Mouse (Mus musculus) stomach, postnatal 0 days (tissue): ENCODE data around the gene BC005561. TPM values are rescaled to one million over a fixed set of nuclear protein-coding genes. Genes with fewer than 3 reads are reported as not detected.

Source experiments
- ATAC-seq: fragments of 200-750 bp; cut with Nextera tagmentation; 2 replicates; pipeline ENCODE4 v1.8.0; 2017; ENCODE audit not compliant: low FRiP score, low TSS enrichment
- DNase-seq: peaks from one replicate; pipeline ENCODE4 v3.0.0-alpha.2; 2016; ENCODE audit warnings: low spot score
- H3K27ac ChIP-seq: fragments of 300-500 bp; sonication (generic); replicated peaks from 2 replicates; pipeline ENCODE4 v1.5.1; 2014; ENCODE audit warnings: mild to moderate bottlenecking, control low read depth
- H3K27me3 ChIP-seq: fragments of 300-500 bp; sonication (generic); 2 replicates; pipeline ENCODE4 v1.6.1; 2014; ENCODE audit warnings: low read length; ENCODE audit not compliant: control insufficient read depth, insufficient read depth
- H3K36me3 ChIP-seq: fragments of 300-500 bp; sonication (generic); 2 replicates; pipeline ENCODE4 v1.6.1; 2014; ENCODE audit warnings: low read length, mixed read lengths; ENCODE audit not compliant: control insufficient read depth, insufficient read depth
- H3K4me1 ChIP-seq: fragments of 300-500 bp; sonication (generic); replicated peaks from 2 replicates; pipeline ENCODE4 v1.6.1; 2014; ENCODE audit warnings: antibody characterized with exemption; ENCODE audit not compliant: control insufficient read depth, insufficient read depth
- H3K4me2 ChIP-seq: fragments of 300-500 bp; sonication (generic); replicated peaks from 2 replicates; pipeline ENCODE4 v1.6.1; 2014; ENCODE audit warnings: low read depth, mild to moderate bottlenecking, control low read depth, moderate library complexity
- H3K4me3 ChIP-seq: fragments of 300-500 bp; sonication (generic); 2 replicates; pipeline ENCODE4 v1.5.1; 2014; ENCODE audit warnings: low read depth, low read length, control low read depth
- H3K9ac ChIP-seq: fragments of 300-500 bp; sonication (generic); 2 replicates; pipeline ENCODE4 v1.6.1; 2014; ENCODE audit warnings: mild to moderate bottlenecking, low read length, control low read depth, mixed read lengths
- H3K9me3 ChIP-seq: fragments of 300-500 bp; sonication (generic); 2 replicates; pipeline ENCODE4 v1.6.1; 2016; ENCODE audit warnings: low read length; ENCODE audit not compliant: control insufficient read depth
- CTCF ChIP-seq: IDR thresholded peaks from 2 replicates; pipeline ENCODE4 v1.5.1; 2016; ENCODE audit warnings: antibody characterized with exemption, low read depth, mild to moderate bottlenecking, moderate library complexity
- EP300 ChIP-seq: optimal IDR thresholded peaks from 2 replicates; pipeline ENCODE3; 2016; ENCODE audit warnings: antibody characterized with exemption
- WGBS: fragments of 180-500 bp; shearing (Covaris S2); extraction: QIAGEN DNeasy Blood & Tissue Kit; methylation state at CpG from one replicate; pipeline ENCODE4 v1.1.7; 2014; 5-methylcytosine and 5-hydroxymethylcytosine counted together
- polyA plus RNA-seq: library from polyadenylated mRNA; unstranded; fragments of >200 nt; fragmentation: Nextera tagmentation; extraction: Ambion mirVana; gene quantifications from 2 replicates; pipeline ENCODE4 v1.2.1, GENCODE M21; 2015

The BC005561 gene
- polyA plus RNA-seq = 4.9 and 5.8 TPM in 2 replicates

- peak; percentile 95 for ATAC-seq
- under 1% methylated on average over 71 of the region's 83 CpGs for WGBS
These were observed at the start of gene BC005561 for GRCm38 (mm10) chr5:104508195-104508891. BC005561 (plus strand) TSS chr5:104508352.

GRCm38 (mm10) chr5:104458832-104459705, 49.1 kb upstream of the BC005561 start, which contains the start of gene Pkd2:
Pkd2 (plus strand) TSS chr5:104459450.
- H3K4me1 ChIP-seq = no peaks in the 10 kb centered on the region
- peak within 1 kb of the TSS; percentile 85 for H3K4me2 ChIP-seq
- 10% methylated on average over 28 of the region's 46 CpGs for WGBS
- peak within 1 kb of the TSS; percentile 95 for H3K27ac ChIP-seq
- H3K36me3 ChIP-seq = peaks cover 3% of the 10 kb centered on the region; the same call in 1 of the 2 replicates
- H3K4me3 ChIP-seq = peak within 1 kb of the TSS; percentile 73
- peak; percentile 86 for ATAC-seq
- peak within 1 kb of the TSS; percentile 91 for H3K9ac ChIP-seq
- no peaks in the 10 kb centered on the region for H3K9me3 ChIP-seq
- peak; percentile 89 for DNase-seq
- H3K27me3 ChIP-seq = no peaks in the 10 kb centered on the region
- TF ChIP-seq CTCF = 0 out of 2 replicates have a peak, but pooled peaks have one; percentile 6
- no peak for TF ChIP-seq EP300

More at GRCm38 (mm10) chr5:104508195-104508891, at the start of gene BC005561:
- no peaks in the 10 kb centered on the region for H3K27me3 ChIP-seq
- peak within 1 kb of the TSS; percentile 85 for H3K4me3 ChIP-seq
- DNase-seq = peak; percentile 88
- H3K36me3 ChIP-seq = peaks cover 4% of the 10 kb centered on the region
- peak within 1 kb of the TSS; percentile 90 for H3K9ac ChIP-seq
- peak within 1 kb of the TSS; percentile 72 for H3K4me2 ChIP-seq
- H3K4me1 ChIP-seq = no peaks in the 10 kb centered on the region; the same call in 1 of the 2 replicates
- peak within 1 kb of the TSS; percentile 96 for H3K27ac ChIP-seq
- H3K9me3 ChIP-seq = no peaks in the 10 kb centered on the region
- TF ChIP-seq EP300 (no peak), CTCF (no peak)

- Histone ChIP-seq H3K36me3 (peaks cover 4% of the 10 kb centered on the region; the same call in 1 of the 2 replicates), H3K9ac (peak overlapping the region; percentile 91), H3K4me3 (peak overlapping the region; percentile 73), H3K9me3 (no peaks in the 10 kb centered on the region), H3K4me1 (no peaks in the 10 kb centered on the region), H3K27me3 (no peaks in the 10 kb centered on the region), H3K27ac (peak overlapping the region; percentile 95), H3K4me2 (peak overlapping the region; percentile 85)
- ATAC-seq (peak; percentile 70), DNase-seq (peak; percentile 45)
- WGBS = 1% methylated on average over 59 of the region's 82 CpGs
- no peak for TF ChIP-seq CTCF
- TF ChIP-seq EP300 = no peak
These were observed 48.3 kb upstream of the BC005561 start for GRCm38 (mm10) chr5:104459706-104460455.

- H3K9ac ChIP-seq = peak overlapping the region; percentile 91
- H3K27ac ChIP-seq = peak overlapping the region; percentile 95; the same call in 1 of the 2 replicates
These were observed 47.7 kb upstream of the BC005561 start for GRCm38 (mm10) chr5:104460456-104460838.

GRCm38 (mm10) chr5:104460856-104461255, 47.3 kb upstream of the BC005561 start:
- no peak for ATAC-seq
- Histone ChIP-seq H3K4me3 (peak overlapping the region; percentile 73; the same call in 1 of the 2 replicates), H3K4me2 (peak overlapping the region; percentile 85), H3K4me1 (no peaks in the 10 kb centered on the region), H3K27me3 (no peaks in the 10 kb centered on the region), H3K9me3 (no peaks in the 10 kb centered on the region), H3K9ac (no peak overlapping the region; the same call in 1 of the 2 replicates), H3K27ac (no peak overlapping the region), H3K36me3 (peaks cover 8% of the 10 kb centered on the region; the same call in 1 of the 2 replicates)
- no peak for DNase-seq
- TF ChIP-seq CTCF = no peak
- TF ChIP-seq EP300 = no peak
- WGBS = 21% methylated on average over 6 of the region's 7 CpGs

More at GRCm38 (mm10) chr5:104460456-104460838, 47.7 kb upstream of the BC005561 start:
- H3K4me1 ChIP-seq = no peaks in the 10 kb centered on the region
- H3K27me3 ChIP-seq = no peaks in the 10 kb centered on the region
- no peak for ATAC-seq
- WGBS = 21% methylated on average over 3 of the region's 3 CpGs
- H3K36me3 ChIP-seq = peaks cover 4% of the 10 kb centered on the region; the same call in 1 of the 2 replicates
- no peaks in the 10 kb centered on the region for H3K9me3 ChIP-seq
- peak overlapping the region; percentile 73 for H3K4me3 ChIP-seq
- DNase-seq = no peak
- TF ChIP-seq CTCF (no peak), EP300 (no peak)
- peak overlapping the region; percentile 85 for H3K4me2 ChIP-seq
